Mouse (Mus musculus) heart, embryonic 14.5 days (tissue): ENCODE results near the gene Olfr955. TPM values are rescaled to one million over a fixed set of nuclear protein-coding genes. Genes with fewer than 3 reads are reported as not detected.

Experiments used
- polyA plus RNA-seq: library from polyadenylated mRNA; unstranded; fragments of >200 nt; fragmentation: Nextera tagmentation; extraction: Ambion mirVana; gene quantifications from 2 replicates; pipeline ENCODE4 v1.2.1, GENCODE M21; 2014

Gene Olfr955
- polyA plus RNA-seq, 1 experiment from 2014 or later: not detected

Other genes starting within 250 kb of the Olfr955 start
- not detected in 2 replicates for gene Olfr1537, start 221.9 kb downstream of the Olfr955 start, polyA plus RNA-seq
- not detected in 2 replicates for gene Olfr945, start 195.1 kb downstream of the Olfr955 start, polyA plus RNA-seq
- not detected in 2 replicates for gene Olfr948, start 145.9 kb downstream of the Olfr955 start, polyA plus RNA-seq
- not detected in 2 replicates for gene Olfr951, start 84.5 kb downstream of the Olfr955 start, polyA plus RNA-seq
- not detected in 2 replicates for gene Olfr952, start 44.8 kb downstream of the Olfr955 start, polyA plus RNA-seq
- gene Olfr954, start 15.2 kb downstream of the Olfr955 start, polyA plus RNA-seq: not detected in 2 replicates
- gene Olfr44, start 22.1 kb upstream of the Olfr955 start, polyA plus RNA-seq: not detected in 2 replicates
- not detected in 2 replicates for gene Olfr957, start 43.9 kb upstream of the Olfr955 start, polyA plus RNA-seq
- not detected in 2 replicates for gene Olfr958, start 82.1 kb upstream of the Olfr955 start, polyA plus RNA-seq
- gene Olfr959, start 103.6 kb upstream of the Olfr955 start, polyA plus RNA-seq: not detected in 2 replicates
- 9.2 and 9.6 TPM in 2 replicates for gene AW551984, start 132.5 kb upstream of the Olfr955 start, polyA plus RNA-seq
- not detected in 2 replicates for gene Olfr148, start 138.7 kb upstream of the Olfr955 start, polyA plus RNA-seq
- not detected in 2 replicates for gene Olfr960, start 149.4 kb upstream of the Olfr955 start, polyA plus RNA-seq
- gene Olfr961, start 173.1 kb upstream of the Olfr955 start, polyA plus RNA-seq: not detected in 2 replicates
- not detected in 2 replicates for gene Olfr963, start 195.3 kb upstream of the Olfr955 start, polyA plus RNA-seq
- not detected in 2 replicates for gene Olfr149, start 235.2 kb upstream of the Olfr955 start, polyA plus RNA-seq
- gene Olfr965, start 239.4 kb upstream of the Olfr955 start, polyA plus RNA-seq: not detected in 2 replicates